Mouse (Mus musculus) small intestine, adult 2 months (tissue): ENCODE data around the gene Tma7.

Experiments used
- CTCF ChIP-seq: fragments of 200-500 bp; IDR thresholded peaks from 2 replicates; pipeline ENCODE4 v1.5.1; 2012; ENCODE audit warnings: low read depth, mild to moderate bottlenecking, control low read depth, inconsistent platforms, low read length, moderate library complexity, mixed read lengths; ENCODE audit not compliant: insufficient replicate concordance, insufficient read length; ENCODE audit errors: extremely low read depth
- POLR2A ChIP-seq: fragments of 200-500 bp; IDR thresholded peaks from 2 replicates; pipeline ENCODE4 v1.6.1; 2012; ENCODE audit warnings: low read depth, mild to moderate bottlenecking, control low read depth, inconsistent platforms, low read length, moderate library complexity

DNA sequence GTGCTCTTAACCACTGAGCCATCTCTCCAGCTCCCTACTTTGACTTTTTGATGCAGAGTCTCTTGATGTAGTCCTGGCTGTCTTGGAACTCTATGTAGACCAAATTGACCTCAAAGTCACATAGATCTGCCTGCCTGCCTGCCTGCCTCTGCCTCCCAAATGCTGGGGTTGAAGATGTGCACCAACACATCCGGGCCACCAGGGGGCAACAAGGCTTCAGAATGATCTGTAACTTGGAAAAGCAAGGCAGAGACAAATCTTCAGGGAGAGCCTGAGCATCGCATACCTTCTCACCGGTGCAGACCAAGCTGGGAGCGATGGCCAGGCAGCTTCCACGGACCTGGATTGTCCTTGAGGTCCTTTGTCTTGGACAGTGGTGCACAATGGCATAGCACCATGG lies 36.1 kb downstream of the Tma7 start:
- TF ChIP-seq POLR2A, result no peak
- peak; percentile 77; the same call in 1 of the 2 replicates for TF ChIP-seq CTCF
